Mouse (Mus musculus) lung, postnatal 10 days (tissue): ENCODE results near the gene Agmo.
A peak's percentile ranks its signal among the peaks of the same experiment; 100 is the strongest.

Source experiments
- DNase-seq: peaks from one replicate; pipeline ENCODE4 v3.0.0; 2021

The Agmo gene

DNA sequence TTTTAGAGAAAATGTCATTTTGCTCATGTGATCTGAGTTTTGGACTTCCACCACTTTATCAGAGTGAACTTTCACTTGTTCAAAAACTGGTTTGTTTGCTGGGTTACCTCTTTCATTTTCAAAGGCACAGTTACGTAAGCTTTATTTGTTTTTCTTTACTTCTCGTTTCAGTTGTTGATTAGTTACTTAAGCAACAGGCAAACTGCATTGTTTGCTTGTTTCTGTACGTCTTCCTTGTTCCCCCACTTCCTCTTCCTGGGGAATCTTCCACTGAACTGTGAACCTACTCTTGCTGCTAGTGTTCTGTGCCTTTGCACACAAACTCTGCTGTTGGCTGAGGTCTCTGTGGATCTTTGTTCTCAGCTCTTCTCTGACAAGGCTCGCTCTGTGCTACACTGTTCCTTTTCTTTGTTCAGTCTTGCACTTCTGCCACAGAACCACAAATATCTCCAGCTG is at the start of gene Agmo:
Gene Agmo, plus strand, starts transcription at position 76 of the 456 bp plus-strand sequence.
- peak; percentile 23 for DNase-seq

- no peak for DNase-seq
Observed at GRCm38 (mm10) chr12:37231119-37231518, 10.3 kb upstream of the Agmo start.

GRCm38 (mm10) chr12:37240975-37241565 is 371 bp upstream of the Agmo start:
- DNase-seq = no peak

DNA sequence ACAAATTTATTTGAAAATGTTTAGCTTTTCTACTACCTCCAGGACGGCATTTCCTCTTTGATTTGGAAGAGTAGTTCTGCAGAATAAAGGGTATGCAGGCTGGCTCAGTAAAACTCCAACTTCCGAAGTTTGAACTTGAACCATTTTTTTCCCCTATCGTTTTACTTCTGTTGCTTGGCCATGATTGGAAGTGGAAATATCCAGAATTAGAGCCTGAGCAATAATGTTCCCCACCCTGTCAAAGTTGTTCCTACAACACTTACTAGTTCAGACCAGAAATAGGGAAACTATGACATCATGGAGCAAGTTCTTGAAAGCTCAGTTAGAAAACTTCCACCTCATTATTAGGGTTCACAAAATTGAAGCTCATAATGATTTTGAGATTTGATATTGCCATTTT is 1.0 kb downstream of the Agmo start:
- no peak for DNase-seq

DNA sequence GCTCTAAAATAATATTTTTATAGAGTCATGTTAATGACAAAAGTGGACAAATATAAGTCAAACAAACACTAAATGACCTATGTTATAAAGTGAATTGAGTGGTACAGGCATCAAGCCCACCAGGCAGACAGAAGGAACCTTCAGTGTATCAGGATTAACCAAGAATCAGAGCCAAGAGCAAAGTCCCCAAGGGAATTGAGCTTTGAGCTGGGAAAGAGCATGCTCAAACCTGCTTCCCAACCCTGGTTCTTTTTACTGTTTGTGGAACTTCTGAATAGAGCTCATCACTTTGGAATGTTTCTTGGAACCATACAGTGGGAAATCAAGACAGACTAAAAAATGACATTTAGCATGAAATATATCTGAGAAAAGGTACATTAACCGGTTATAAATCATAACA is 3.4 kb downstream of the Agmo start:
- no peak for DNase-seq

DNA sequence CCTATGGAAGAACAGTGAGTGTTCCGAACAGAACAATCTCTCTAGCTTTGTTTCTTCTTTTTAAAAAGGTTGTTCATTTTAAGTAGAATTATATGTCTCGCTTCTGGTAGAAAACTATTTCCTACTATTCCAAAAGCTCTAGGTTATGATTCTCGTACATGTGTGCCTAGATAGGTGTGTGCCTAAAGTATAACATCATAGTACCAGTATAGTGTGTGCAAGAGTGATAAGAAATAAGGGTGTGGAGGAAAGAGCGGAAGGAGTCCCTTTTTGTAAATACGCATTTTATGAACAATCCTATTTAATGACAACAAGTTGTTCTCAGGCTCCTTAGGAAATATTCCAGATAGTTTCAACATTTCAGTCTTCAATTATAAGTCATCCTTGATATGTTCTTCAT is 10.2 kb downstream of the Agmo start:
- no peak for DNase-seq

- DNase-seq = no peak
Observed at GRCm38 (mm10) chr12:37257099-37257498, 15.7 kb downstream of the Agmo start.

- DNase-seq = no peak
Observed at GRCm38 (mm10) chr12:37259771-37260528, 18.5 kb downstream of the Agmo start.

- no peak for DNase-seq
Observed at GRCm38 (mm10) chr12:37263685-37264084, 22.2 kb downstream of the Agmo start.

DNA sequence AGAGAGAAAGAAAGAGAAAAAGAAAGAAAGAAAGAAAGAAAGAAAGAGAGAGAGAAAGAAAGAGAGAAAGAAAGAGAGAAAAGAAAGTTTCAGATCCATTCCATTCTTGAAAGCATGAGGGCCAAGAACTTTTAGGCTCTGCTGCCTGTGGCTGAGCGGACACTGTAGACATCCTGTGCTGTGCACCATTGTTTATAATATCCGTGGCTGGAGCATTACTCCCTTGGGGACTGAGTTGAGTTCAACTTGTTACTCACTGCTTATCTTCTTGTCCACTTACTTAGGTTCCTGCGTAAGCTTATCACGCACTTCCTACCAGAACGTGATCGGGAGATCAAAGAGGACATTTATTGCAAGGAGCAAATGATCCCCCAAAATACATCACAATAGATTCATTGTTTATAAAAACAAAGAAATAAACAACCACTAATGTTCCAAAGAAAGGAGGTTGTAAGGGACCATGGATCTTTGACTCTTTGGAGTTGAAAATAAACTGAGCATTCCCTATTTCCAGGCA is 27.3 kb downstream of the Agmo start:
- peak; percentile 8 for DNase-seq

- no peak for DNase-seq
Observed at GRCm38 (mm10) chr12:37272660-37273059, 31.2 kb downstream of the Agmo start.

GRCm38 (mm10) chr12:37273964-37274657 is 32.7 kb downstream of the Agmo start:
- no peak for DNase-seq

DNA sequence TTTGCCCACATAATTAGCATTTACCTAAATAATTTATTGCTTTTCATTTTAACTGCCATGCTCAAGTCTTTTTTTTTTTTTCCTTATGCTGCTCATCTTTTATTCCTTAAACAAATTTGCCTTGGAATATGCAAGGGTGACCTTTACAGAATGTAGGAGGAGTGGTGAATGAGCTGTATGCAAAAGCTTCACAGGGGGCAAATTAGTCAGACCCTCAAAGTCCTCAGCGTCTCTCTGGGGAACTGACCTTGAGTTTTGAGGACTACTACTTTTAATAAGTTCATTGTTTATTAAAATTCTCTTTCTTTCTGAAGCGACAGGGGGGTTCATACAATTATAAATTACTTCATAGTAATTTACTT is 33.2 kb downstream of the Agmo start:
- DNase-seq = no peak

DNA sequence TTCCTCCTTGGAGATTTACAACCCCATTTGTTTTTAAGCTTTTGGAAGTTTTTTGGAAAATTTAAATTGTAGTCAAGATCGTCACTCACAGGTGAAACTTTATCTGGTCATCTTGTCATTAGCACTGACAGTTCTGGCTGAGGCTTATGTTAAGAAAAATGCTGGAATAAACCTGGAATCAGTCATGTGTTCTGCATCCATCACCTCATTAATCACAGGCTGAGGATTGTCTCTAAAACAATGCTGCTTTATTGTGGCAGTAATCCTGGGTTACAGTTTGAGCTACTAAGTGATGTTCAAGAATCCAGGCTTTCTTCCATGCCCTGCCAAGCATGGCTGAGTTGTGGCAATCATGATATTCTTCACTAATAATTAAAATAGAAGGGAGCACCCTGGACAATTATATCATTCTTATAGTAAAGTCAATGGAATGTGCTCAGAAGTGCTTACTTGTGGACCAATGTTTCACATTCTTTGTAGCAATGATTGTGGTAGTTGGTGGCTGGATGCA is 65.6 kb downstream of the Agmo start:
- no peak for DNase-seq

GRCm38 (mm10) chr12:37310786-37311185 is 69.3 kb downstream of the Agmo start:
- DNase-seq = no peak

- DNase-seq = no peak
Observed at GRCm38 (mm10) chr12:37322860-37323259, 81.4 kb downstream of the Agmo start.

DNA sequence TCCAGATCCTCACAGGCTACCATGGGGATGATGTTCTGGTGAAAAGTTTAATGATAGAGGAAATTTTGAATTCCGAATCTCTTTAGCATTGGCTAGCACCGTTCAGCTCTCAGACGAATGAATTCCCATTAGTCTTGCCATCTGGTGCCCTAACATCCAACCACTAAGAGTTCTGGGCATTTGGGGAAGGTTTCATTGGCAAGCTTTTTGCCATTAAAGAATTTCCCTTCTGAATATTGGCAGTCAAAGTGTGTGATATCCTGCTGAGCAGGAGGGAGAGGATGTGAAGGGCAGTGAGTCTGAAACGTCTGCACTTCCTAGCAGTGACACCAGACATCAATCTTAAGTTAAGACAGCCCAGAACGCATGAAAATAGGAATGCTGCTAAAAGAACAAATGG is 93.5 kb downstream of the Agmo start:
- DNase-seq = no peak

GRCm38 (mm10) chr12:37344225-37344624 is 102.8 kb downstream of the Agmo start:
- no peak for DNase-seq

DNA sequence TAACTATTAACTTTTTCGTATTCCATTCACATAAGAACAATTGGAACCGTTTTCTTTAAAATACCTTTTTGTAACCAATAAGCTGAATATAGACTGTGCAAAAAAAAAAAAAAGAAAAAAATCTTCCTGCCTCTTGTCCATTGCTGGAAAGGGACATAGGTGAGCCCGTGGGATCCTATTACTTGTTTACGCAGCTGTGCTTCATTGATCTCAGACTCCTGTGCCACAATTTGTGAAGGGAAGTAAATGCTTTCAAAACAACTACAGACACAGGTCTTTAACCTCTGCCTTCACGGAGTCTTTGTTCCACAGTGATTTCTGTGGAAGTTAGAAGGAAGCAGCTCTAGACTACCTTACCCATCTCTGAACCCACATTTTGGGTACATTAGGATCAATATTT is 104.3 kb downstream of the Agmo start:
- no peak for DNase-seq

GRCm38 (mm10) chr12:37392316-37392715 is 150.9 kb downstream of the Agmo start:
- DNase-seq = no peak

- DNase-seq = no peak
Observed at GRCm38 (mm10) chr12:37402541-37402940, 161.1 kb downstream of the Agmo start.

GRCm38 (mm10) chr12:37426350-37426749 is 184.9 kb downstream of the Agmo start:
- no peak for DNase-seq

DNA sequence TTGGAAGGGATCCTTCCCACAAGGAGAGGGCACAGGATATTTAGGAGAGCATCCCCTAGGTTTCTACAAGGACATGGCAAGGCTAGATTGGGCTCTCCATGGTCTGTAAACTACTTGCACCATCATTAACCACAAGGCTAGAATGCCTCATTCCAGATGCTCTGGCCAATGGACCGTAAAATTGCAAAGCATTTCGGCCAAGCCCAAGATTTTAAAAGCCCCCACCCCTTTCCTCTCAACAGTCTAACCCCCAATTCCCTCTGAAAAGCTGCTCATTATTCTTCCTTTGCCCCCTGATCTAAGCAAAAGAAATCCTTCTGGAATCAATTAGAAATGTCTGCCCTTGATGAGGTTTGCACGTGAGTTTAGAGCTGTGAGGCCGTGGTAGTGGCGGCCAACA is 185.3 kb downstream of the Agmo start:
- DNase-seq = no peak

DNA sequence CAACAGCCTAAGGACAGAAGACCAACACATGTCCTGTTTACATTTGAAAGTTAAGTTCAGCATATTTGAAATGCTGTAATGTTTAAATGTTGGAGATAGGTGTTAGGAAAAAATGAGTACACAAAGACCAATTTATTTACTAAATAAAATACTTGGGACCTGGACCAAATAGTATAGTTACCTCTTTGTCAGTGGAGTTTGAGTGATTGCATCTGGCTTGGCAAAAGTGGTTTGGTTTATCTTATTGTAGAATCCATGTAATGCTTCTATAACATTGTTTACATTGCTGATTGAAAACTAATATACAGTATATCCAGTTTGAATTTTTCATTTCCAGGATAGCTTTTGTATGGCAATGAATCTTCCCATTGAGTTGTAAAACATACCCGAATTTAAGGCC is 193.0 kb downstream of the Agmo start:
- no peak for DNase-seq
